Mouse (Mus musculus): ENCODE data around the gene Olfr875. TPM values are rescaled to one million over a fixed set of nuclear protein-coding genes. Genes with fewer than 3 reads are reported as not detected.

Olfr875 gene
- polyA plus RNA-seq (2012; rRNA removed): 0.33 and 0.42 TPM in 2 replicates

DNA sequence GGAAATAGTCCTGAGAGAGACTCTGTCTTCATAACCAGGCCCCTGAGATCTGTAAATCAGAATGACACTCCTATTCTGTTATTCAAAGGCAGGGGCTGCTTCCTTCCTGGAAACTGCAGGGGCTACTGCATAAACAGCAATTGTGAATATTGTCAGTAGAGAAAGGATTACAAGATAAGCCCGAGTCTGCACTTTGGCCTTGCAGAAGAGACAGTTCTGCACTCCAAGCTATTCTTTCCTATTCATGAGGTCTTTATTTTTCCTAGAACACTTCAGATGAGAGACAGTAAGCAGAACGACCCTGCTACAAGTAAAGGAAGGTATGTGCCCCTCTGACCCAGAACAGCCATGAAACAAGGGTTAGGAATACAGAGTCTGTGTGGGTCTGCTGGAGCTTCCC is at the start of gene Olfr875:
Gene Olfr875, plus strand, starts transcription at position 99 of the 400 bp plus-strand sequence.

DNA sequence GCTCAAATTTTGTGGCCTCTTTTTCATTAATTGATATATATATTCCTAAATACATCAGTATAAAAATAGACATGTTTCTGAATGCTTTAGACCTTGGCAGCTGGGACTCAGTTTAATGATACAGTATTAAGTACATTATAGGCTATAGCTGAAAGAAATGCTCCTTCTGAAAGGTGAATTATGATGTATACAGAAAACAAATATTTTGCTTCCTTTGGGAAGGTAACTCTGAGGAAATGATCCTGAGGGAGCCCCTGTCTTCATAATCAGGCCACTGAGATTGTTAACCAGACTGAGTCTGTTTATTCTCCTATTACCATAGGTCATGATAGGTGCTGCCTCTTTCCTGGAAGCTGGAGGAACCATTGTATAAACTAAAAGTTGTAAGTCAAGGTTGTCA is 26.9 kb upstream of the Olfr875 start, which contains the start of gene Olfr874:
Gene Olfr874, plus strand, starts transcription at position 301 of the 400 bp plus-strand sequence.

GRCm38 (mm10) chr9:37802731-37803130 is 31.1 kb downstream of the Olfr875 start, which contains the start of gene Olfr876:
Gene Olfr876 (plus strand): TSS chr9:37803031.

Other genes with a start within 250 kb of the Olfr875 start
- 52.3 and 56.8 TPM in 2 replicates for gene Esam, start 243.8 kb upstream of the Olfr875 start, polyA plus RNA-seq (2012; rRNA removed)
- 7.2 and 10.3 TPM in 2 replicates for gene Vsig2, start 232.6 kb upstream of the Olfr875 start, polyA plus RNA-seq (2012; rRNA removed)
- 9.3 and 12.9 TPM in 2 replicates for gene Nrgn, start 219.0 kb upstream of the Olfr875 start, polyA plus RNA-seq (2012; rRNA removed)
- gene Siae, start 216.2 kb upstream of the Olfr875 start, polyA plus RNA-seq (2012; rRNA removed): 7.4 and 10.4 TPM in 2 replicates
- gene Spa17, start 158.1 kb upstream of the Olfr875 start, polyA plus RNA-seq (2012; rRNA removed): 1.5 and 1.6 TPM in 2 replicates
- 45.1 and 55.5 TPM in 2 replicates for gene Tbrg1, start 114.5 kb upstream of the Olfr875 start, polyA plus RNA-seq (2012; rRNA removed)
- gene Panx3, start 102.6 kb upstream of the Olfr875 start, polyA plus RNA-seq (2012; rRNA removed): 0.13 and 0.24 TPM in 2 replicates
- gene Olfr160, start 55.6 kb upstream of the Olfr875 start, polyA plus RNA-seq (2012; rRNA removed): not detected in 2 replicates
- gene Olfr874, start 26.8 kb upstream of the Olfr875 start, polyA plus RNA-seq (2012; rRNA removed): 0.18 TPM in 1 of 2 replicates, not detected in the other
- not detected in 2 replicates for gene Olfr876, start 31.2 kb downstream of the Olfr875 start, polyA plus RNA-seq (2012; rRNA removed)
- 0.29 TPM in 1 of 2 replicates, not detected in the other for gene Olfr877, start 82.4 kb downstream of the Olfr875 start, polyA plus RNA-seq (2012; rRNA removed)
- gene Olfr145, start 124.9 kb downstream of the Olfr875 start, polyA plus RNA-seq (2012; rRNA removed): not detected in 2 replicates
- 0.35 TPM in 1 of 2 replicates, not detected in the other for gene Olfr878, start 146.0 kb downstream of the Olfr875 start, polyA plus RNA-seq (2012; rRNA removed)
- gene Olfr881, start 220.0 kb downstream of the Olfr875 start, polyA plus RNA-seq (2012; rRNA removed): not detected in 2 replicates